In the genomic region with DNA sequence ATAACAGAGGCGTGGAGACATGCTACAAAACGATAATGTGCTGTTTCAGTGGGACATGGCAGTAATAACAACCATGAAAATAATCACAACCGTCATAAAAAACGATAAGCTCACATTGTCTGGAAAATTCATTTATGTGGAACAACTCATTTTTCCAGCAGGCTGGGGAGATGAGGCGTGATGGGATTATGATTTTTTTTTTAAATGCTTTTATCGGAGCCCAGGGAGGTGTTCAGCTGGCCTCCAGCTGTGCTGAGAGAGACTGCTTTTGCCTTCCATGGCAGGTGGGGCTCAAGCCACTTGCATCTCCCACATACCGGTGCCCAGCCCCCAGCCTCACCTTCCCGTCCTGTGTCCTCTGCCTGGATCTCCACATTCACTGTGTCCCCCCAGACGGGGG, we compare ENCODE assay signal across 21 mouse cellular contexts. TPM values are rescaled to one million over a fixed set of nuclear protein-coding genes. Genes with fewer than 3 reads are reported as not detected.
DNase-seq lines count a peak whose midpoint lies in the region; ATAC-seq and TF ChIP-seq lines count a peak whose summit lies in the region.
"Had no signal": no experiment of that assay in that cellular context is flagged by ENCODE, and none has a peak within 500 bp of the region (broad histone marks: within the 10 kb centered on the region; RNA-seq: fewer than 3 reads in every experiment).

No protein-coding gene starts in this region.

- no peak overlapping the region for H3K9ac ChIP-seq in forebrain, postnatal 0 days
- H3K9ac ChIP-seq in forebrain, embryonic 14.5 days (ENCODE audit: low read length): no peak overlapping the region
- 0 out of 2 replicates have a peak overlapping the region, but pooled peaks have one; percentile 19 for H3K9ac ChIP-seq in hindbrain, embryonic 16.5 days (ENCODE audit: low read depth, low read length)
- no peak overlapping the region; the same call in 1 of the 2 replicates for H3K9ac ChIP-seq in midbrain, embryonic 16.5 days (ENCODE audit: low read depth, low read length)
- H3K9ac ChIP-seq: lung, embryonic 15.5 days had no signal

- TF ChIP-seq CTCF in forebrain, postnatal 0 days (IDR thresholded peaks at IDR 0.05; ENCODE audit: low read depth): no peak
- TF ChIP-seq CTCF in lung, adult 2 months (IDR thresholded peaks at IDR 0.05; ENCODE audit: insufficient read depth, low read length): no peak

- peak overlapping the region; percentile 70 for H3K27ac ChIP-seq in forebrain, embryonic 10.5 days
- H3K27ac ChIP-seq in forebrain, postnatal 0 days (ENCODE audit: low read depth, low read length): no peak overlapping the region
- peak overlapping the region; percentile 92; the same call in 1 of the 2 replicates for H3K27ac ChIP-seq in forebrain, embryonic 14.5 days (ENCODE audit: low read depth, low read length)
- H3K27ac ChIP-seq in hindbrain, embryonic 16.5 days (ENCODE audit: low read depth, low read length): no peak overlapping the region
- H3K27ac ChIP-seq in midbrain, embryonic 16.5 days (ENCODE audit: low read length): peak overlapping the region; percentile 40
- H3K27ac ChIP-seq: heart, embryonic 10.5 days; lung, embryonic 15.5 days had no signal

- H3K27me3 ChIP-seq in forebrain, embryonic 10.5 days (ENCODE audit: poor library complexity, severe bottlenecking): peaks cover 32% of the 10 kb centered on the region
- H3K27me3 ChIP-seq in forebrain, postnatal 0 days (ENCODE audit: insufficient read depth, low read length): no peaks in the 10 kb centered on the region
- H3K27me3 ChIP-seq in forebrain, embryonic 14.5 days (replicated peaks; ENCODE audit: control insufficient read depth, insufficient read depth, low read length): no peaks in the 10 kb centered on the region
- no peaks in the 10 kb centered on the region; the same call in 1 of the 2 replicates for H3K27me3 ChIP-seq in hindbrain, embryonic 16.5 days (replicated peaks; ENCODE audit: control insufficient read depth, insufficient read depth, low read length)
- H3K27me3 ChIP-seq in midbrain, embryonic 16.5 days (ENCODE audit: control insufficient read depth, insufficient read depth, low read depth, low read length): no peaks in the 10 kb centered on the region
- H3K27me3 ChIP-seq: lung, embryonic 15.5 days had no signal

- no peak for ATAC-seq in forebrain, postnatal 0 days
- no peak for ATAC-seq in forebrain, embryonic 14.5 days
- ATAC-seq in hindbrain, embryonic 16.5 days: no peak
- ATAC-seq in midbrain, embryonic 16.5 days: no peak

- H3K9me3 ChIP-seq in forebrain, embryonic 10.5 days: no peaks in the 10 kb centered on the region
- H3K9me3 ChIP-seq in forebrain, postnatal 0 days (ENCODE audit: low read length): no peaks in the 10 kb centered on the region
- H3K9me3 ChIP-seq in forebrain, embryonic 14.5 days (replicated peaks; ENCODE audit: control insufficient read depth, low read length): no peaks in the 10 kb centered on the region
- no peaks in the 10 kb centered on the region for H3K9me3 ChIP-seq in hindbrain, embryonic 16.5 days (ENCODE audit: control insufficient read depth, low read length)
- H3K9me3 ChIP-seq in midbrain, embryonic 16.5 days (replicated peaks; ENCODE audit: control insufficient read depth, low read length, poor library complexity, severe bottlenecking): no peaks in the 10 kb centered on the region
- H3K9me3 ChIP-seq: heart, embryonic 10.5 days; lung, embryonic 15.5 days had no signal

- no peak for DNase-seq in forebrain, embryonic 10.5 days (ENCODE audit: extremely low spot score, low spot score)
- DNase-seq in forebrain, postnatal 0 days: no peak
- no peak for DNase-seq in forebrain, embryonic 14.5 days (ENCODE audit: low spot score)
- DNase-seq in cerebellum, adult 9-11 months: no peak
- DNase-seq in lung, adult 2 months: no peak
- no peak for DNase-seq in frontal cortex, postnatal 10 days (ENCODE audit: low spot score in 2 of 2)
- DNase-seq: adrenal gland, postnatal 14 days; embryo, embryonic 11 days; gastrocnemius, postnatal 10 days; heart, postnatal 36 days; kidney, adult 11 months; kidney, postnatal 10 days; thymus, adult 2 months had no signal

- H3K4me1 ChIP-seq in forebrain, embryonic 10.5 days: peaks cover 51% of the 10 kb centered on the region
- H3K4me1 ChIP-seq in forebrain, postnatal 0 days (ENCODE audit: insufficient read depth): peaks cover 21% of the 10 kb centered on the region
- H3K4me1 ChIP-seq in forebrain, embryonic 14.5 days (ENCODE audit: control insufficient read depth, insufficient read depth, low read length): peaks cover 42% of the 10 kb centered on the region
- peaks cover 29% of the 10 kb centered on the region for H3K4me1 ChIP-seq in hindbrain, embryonic 16.5 days (ENCODE audit: control insufficient read depth, insufficient read depth, low read depth, low read length)
- peaks cover 26% of the 10 kb centered on the region for H3K4me1 ChIP-seq in midbrain, embryonic 16.5 days (ENCODE audit: control insufficient read depth, insufficient read depth, low read length)
- no peaks in the 10 kb centered on the region for H3K4me1 ChIP-seq in lung, adult 2 months (ENCODE audit: control insufficient read depth, insufficient read depth, low read length)
- H3K4me1 ChIP-seq: lung, embryonic 15.5 days; megakaryocyte, embryonic 14.5 days had no signal

- H3K4me3 ChIP-seq in forebrain, embryonic 10.5 days: no peak overlapping the region
- H3K4me3 ChIP-seq in forebrain, postnatal 0 days (ENCODE audit: low read depth, low read length): no peak overlapping the region
- H3K4me3 ChIP-seq in forebrain, embryonic 14.5 days (ENCODE audit: low read depth, low read length): no peak overlapping the region
- H3K4me3 ChIP-seq in hindbrain, embryonic 16.5 days (ENCODE audit: low read length): no peak overlapping the region
- H3K4me3 ChIP-seq in midbrain, embryonic 16.5 days (ENCODE audit: low read depth, low read length): no peak overlapping the region
- H3K4me3 ChIP-seq in lung, adult 2 months (replicated peaks; ENCODE audit: extremely low read depth, low read depth, low read length): no peak overlapping the region
- H3K4me3 ChIP-seq: heart, embryonic 10.5 days; lung, embryonic 15.5 days; megakaryocyte, embryonic 14.5 days had no signal

- no peak for TF ChIP-seq POLR2A in lung, adult 2 months (IDR thresholded peaks at IDR 0.05; ENCODE audit: borderline replicate concordance, extremely low read depth, low read depth, low read length)

- 33% methylated on average over 9 of the region's 9 CpGs for WGBS in forebrain, embryonic 10.5 days
- 31% methylated on average over 9 of the region's 9 CpGs for WGBS in forebrain, postnatal 0 days
- WGBS in forebrain, embryonic 14.5 days: 35% methylated on average over 9 of the region's 9 CpGs
- 23% methylated on average over 9 of the region's 9 CpGs for WGBS in hindbrain, embryonic 16.5 days
- WGBS in midbrain, embryonic 16.5 days: 13% methylated on average over 9 of the region's 9 CpGs
- WGBS in lung, adult 2 months: 41% methylated on average over 9 of the region's 9 CpGs

- no peak overlapping the region for H3K4me2 ChIP-seq in forebrain, postnatal 0 days (ENCODE audit: low read depth)
- H3K4me2 ChIP-seq in forebrain, embryonic 14.5 days (ENCODE audit: low read length): no peak overlapping the region
- no peak overlapping the region for H3K4me2 ChIP-seq in hindbrain, embryonic 16.5 days (ENCODE audit: low read length)
- no peak overlapping the region for H3K4me2 ChIP-seq in midbrain, embryonic 16.5 days (ENCODE audit: low read length)
- H3K4me2 ChIP-seq: liver, embryonic 11.5 days; lung, embryonic 15.5 days had no signal

- no peaks in the 10 kb centered on the region for H3K36me3 ChIP-seq in forebrain, embryonic 10.5 days (replicated peaks)
- no peaks in the 10 kb centered on the region for H3K36me3 ChIP-seq in forebrain, postnatal 0 days (ENCODE audit: insufficient read depth)
- H3K36me3 ChIP-seq in forebrain, embryonic 14.5 days (ENCODE audit: control insufficient read depth, insufficient read depth, low read length): no peaks in the 10 kb centered on the region
- H3K36me3 ChIP-seq in hindbrain, embryonic 16.5 days (ENCODE audit: control insufficient read depth, insufficient read depth, low read length): no peaks in the 10 kb centered on the region
- no peaks in the 10 kb centered on the region for H3K36me3 ChIP-seq in midbrain, embryonic 16.5 days (ENCODE audit: control insufficient read depth, insufficient read depth, low read length)
- H3K36me3 ChIP-seq: heart, embryonic 10.5 days; lung, embryonic 15.5 days had no signal

RNA-seq across cellular contexts. Expression of gene Stra6, which starts 22.6 kb away (rescaled TPM):
- 33.0 and 37.1 TPM in 2 replicates for polyA plus RNA-seq in forebrain, embryonic 10.5 days (2016; fragmentation: Nextera tagmentation; extraction: Ambion mirVana)
- total RNA-seq in forebrain, postnatal 0 days (2014; rRNA removed): 13.9 and 16.2 TPM in 2 replicates
- 9.6 and 11.0 TPM in 2 replicates for polyA plus RNA-seq in forebrain, postnatal 0 days (2015; fragmentation: Nextera tagmentation; extraction: Ambion mirVana)
- polyA plus RNA-seq in forebrain, embryonic 14.5 days (2014; fragmentation: Nextera tagmentation; extraction: Ambion mirVana): 9.9 and 11.1 TPM in 2 replicates
- 11.6 and 16.4 TPM in 2 replicates for polyA plus RNA-seq in hindbrain, embryonic 16.5 days (2015; fragmentation: Nextera tagmentation; extraction: Ambion mirVana)
- 8.1 and 9.7 TPM in 2 replicates for polyA plus RNA-seq in midbrain, embryonic 16.5 days (2015; fragmentation: Nextera tagmentation; extraction: Ambion mirVana)
- polyA plus RNA-seq in lung, adult 2 months (2012; rRNA removed): 0.65 and 0.68 TPM in 2 replicates

RNA-seq across cellular contexts. Expression of gene Ccdc33, which starts 32.4 kb away (rescaled TPM):
- polyA plus RNA-seq in forebrain, embryonic 10.5 days (2016; fragmentation: Nextera tagmentation; extraction: Ambion mirVana): 0.36 and 0.90 TPM in 2 replicates
- total RNA-seq in forebrain, postnatal 0 days (2014; rRNA removed): 0.38 and 3.0 TPM in 2 replicates
- 1.1 and 1.5 TPM in 2 replicates for polyA plus RNA-seq in forebrain, postnatal 0 days (2015; fragmentation: Nextera tagmentation; extraction: Ambion mirVana)
- 0.48 and 1.1 TPM in 2 replicates for polyA plus RNA-seq in forebrain, embryonic 14.5 days (2014; fragmentation: Nextera tagmentation; extraction: Ambion mirVana)
- polyA plus RNA-seq in hindbrain, embryonic 16.5 days (2015; fragmentation: Nextera tagmentation; extraction: Ambion mirVana): 0.43 and 0.79 TPM in 2 replicates
- polyA plus RNA-seq in midbrain, embryonic 16.5 days (2015; fragmentation: Nextera tagmentation; extraction: Ambion mirVana): 0.31 and 0.90 TPM in 2 replicates
- polyA plus RNA-seq in lung, adult 2 months (2012; rRNA removed): 7.8 and 8.5 TPM in 2 replicates
- total RNA-seq: adrenal gland, postnatal 14 days; gastrocnemius, postnatal 10 days; heart, postnatal 36 days had no signal
- polyA plus RNA-seq: heart, embryonic 10.5 days; liver, embryonic 11.5 days; small intestine, adult 2 months; stomach, embryonic 14.5 days had no signal

Comparison
In these comparisons a context has a peak if more than half of its experiments do, and no peak if none do; other contexts are left out.
1. H3K27ac ChIP-seq: peak in forebrain, embryonic 10.5 days (single experiment), forebrain, embryonic 14.5 days (single experiment) and midbrain, embryonic 16.5 days (single experiment); none in forebrain, postnatal 0 days (single experiment) and hindbrain, embryonic 16.5 days (single experiment).